Mouse (Mus musculus): Measurements from ENCODE around the gene Magea8.
"Not testable (repeated sequence)": the region's sequence is repeated elsewhere in the genome, so short reads cannot be mapped to it uniquely, and the experiment has no call there.

Gene Magea8

DNA sequence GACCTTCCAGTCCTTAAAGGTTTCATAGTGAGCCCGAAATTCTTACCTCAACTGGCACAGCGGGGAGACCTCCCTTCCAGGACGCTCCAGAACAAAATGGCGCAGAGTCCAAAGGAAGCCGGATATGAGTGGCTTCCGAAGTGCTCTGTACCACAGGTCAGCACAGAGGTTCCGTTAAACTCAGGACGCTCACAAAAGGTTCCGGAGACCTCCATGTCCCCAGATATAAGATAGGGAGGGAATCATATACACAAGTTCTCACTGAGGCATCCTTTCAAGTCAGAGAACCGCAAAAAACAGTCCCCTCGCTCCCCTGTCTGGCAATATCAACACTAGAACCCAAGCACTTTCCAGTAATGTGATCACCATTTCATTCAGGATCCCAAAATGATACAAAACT, at the start of gene Magea8:
Magea8 (minus strand) TSS at position 101 of the 400 bp plus-strand sequence.
- DNase-seq (ENCODE audit: low spot score): not testable (repeated sequence)

DNA sequence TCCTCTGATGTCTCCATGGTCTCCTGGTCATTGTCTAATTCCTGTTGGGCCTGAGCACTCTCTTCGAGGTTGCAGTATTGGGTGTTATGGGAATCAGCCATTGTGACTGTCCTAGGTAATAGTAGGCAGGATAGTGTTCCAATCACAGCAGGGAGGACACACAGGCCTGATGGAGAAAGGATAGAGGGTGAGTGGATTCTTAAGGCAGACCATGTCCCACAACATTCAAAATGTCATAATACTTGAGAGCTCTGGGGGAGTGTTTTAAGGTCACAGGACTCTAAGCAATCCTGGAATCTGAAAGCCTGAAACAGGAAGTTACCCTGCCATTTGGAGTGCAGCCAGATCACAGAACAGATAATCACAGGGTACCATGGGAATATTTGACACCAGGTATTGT, 46.2 kb downstream of the Magea8 start, which contains the start of gene Magea3:
Magea3 (minus strand) TSS at position 101 of the 400 bp plus-strand sequence.
- DNase-seq (ENCODE audit: low spot score): not testable (repeated sequence)

DNA sequence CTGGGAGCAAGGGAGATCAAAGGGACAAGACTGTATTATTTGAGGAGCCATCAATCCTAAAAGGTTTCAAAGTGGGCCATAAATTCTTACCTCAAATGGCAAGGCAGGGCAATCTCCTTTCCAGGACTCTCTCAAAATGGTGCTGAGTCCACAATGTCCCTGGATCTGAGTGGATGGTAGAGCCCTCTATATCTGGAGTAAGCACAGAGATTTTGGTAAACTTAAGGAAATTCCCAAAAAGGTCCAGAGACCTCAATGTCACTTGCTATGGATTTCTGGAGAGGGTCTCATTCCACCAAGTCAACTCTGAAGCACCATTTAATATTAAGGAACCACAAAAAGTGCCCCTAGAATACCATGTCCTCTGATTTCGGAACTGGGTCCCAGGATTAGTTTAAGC, 59.8 kb downstream of the Magea8 start, which contains the start of gene Magea6:
Magea6 (minus strand) TSS at position 101 of the 400 bp plus-strand sequence.
- DNase-seq (ENCODE audit: low spot score): not testable (repeated sequence)

All from urinary bladder, postnatal 10 days (tissue).